In genomic region chr5:135185596-135185995, GRCm38 (mm10) we compare ENCODE assay signal across 9 mouse cellular contexts. TPM values are rescaled to one million over a fixed set of nuclear protein-coding genes. Genes with fewer than 3 reads are reported as not detected.
DNase-seq lines count a peak whose midpoint lies in the region; ATAC-seq and TF ChIP-seq lines count a peak whose summit lies in the region.
"Had no signal": no experiment of that assay in that cellular context is flagged by ENCODE, and none has a peak within 500 bp of the region (broad histone marks: within the 10 kb centered on the region; RNA-seq: fewer than 3 reads in every experiment).

No protein-coding gene starts in this region.

- H3K36me3 ChIP-seq in embryonic facial prominence, embryonic 13.5 days, result peaks cover 36% of the 10 kb centered on the region

- H3K9ac ChIP-seq in embryonic facial prominence, embryonic 13.5 days, result no peak overlapping the region

- no peak overlapping the region for H3K27ac ChIP-seq in cerebellum, adult 2 months (ENCODE audit: insufficient read depth, low read length)
- H3K27ac ChIP-seq in embryonic facial prominence, embryonic 13.5 days, result peak overlapping the region; percentile 97; the same call in 1 of the 2 replicates

- 0 out of 2 replicates have a peak, but pooled peaks cover 5% of the 10 kb centered on the region for H3K9me3 ChIP-seq in embryonic facial prominence, embryonic 13.5 days

- peak; percentile 35; the same call in 1 of the 2 replicates for TF ChIP-seq CTCF in cerebellum, adult 2 months (IDR thresholded peaks at IDR 0.05; ENCODE audit: borderline replicate concordance, insufficient read depth, low read depth, low read length)
- TF ChIP-seq CTCF in lung, adult 2 months (IDR thresholded peaks at IDR 0.05; ENCODE audit: insufficient read depth, low read length), result 0 out of 2 replicates have a peak, but pooled peaks have one; percentile 21

- TF ChIP-seq POLR2A in cerebellum, adult 2 months (IDR thresholded peaks at IDR 0.05; ENCODE audit: borderline replicate concordance, insufficient read depth, low read length), result no peak
- no peak for TF ChIP-seq POLR2A in lung, adult 2 months (IDR thresholded peaks at IDR 0.05; ENCODE audit: borderline replicate concordance, extremely low read depth, low read depth, low read length)

- no peak for DNase-seq in cerebellum, adult 2 months
- DNase-seq in cerebellum, postnatal 4 days (ENCODE audit: low spot score in 2 of 2), result no peak
- DNase-seq in lung, adult 2 months, result no peak
- DNase-seq in lung, adult 18-20 months, result no peak
- DNase-seq in retina, embryonic 14.5 days (ENCODE audit: low spot score), result peak; percentile 66
- DNase-seq in urinary bladder, postnatal 25 days (ENCODE audit: low spot score), result no peak
- DNase-seq in urinary bladder, adult 18-20 months (ENCODE audit: low spot score in 2 of 2), result no peak

- H3K4me1 ChIP-seq in cerebellum, adult 2 months (ENCODE audit: control insufficient read depth, insufficient read depth, low read length), result peaks cover 27% of the 10 kb centered on the region
- H3K4me1 ChIP-seq in lung, adult 2 months (ENCODE audit: control insufficient read depth, insufficient read depth, low read length), result peaks cover 13% of the 10 kb centered on the region
- peaks cover 19% of the 10 kb centered on the region for H3K4me1 ChIP-seq in embryonic facial prominence, embryonic 13.5 days

- no peak overlapping the region for H3K4me3 ChIP-seq in cerebellum, adult 2 months (replicated peaks; ENCODE audit: insufficient read depth, low read depth, low read length)
- no peak overlapping the region for H3K4me3 ChIP-seq in lung, adult 2 months (replicated peaks; ENCODE audit: extremely low read depth, low read depth, low read length)
- H3K4me3 ChIP-seq in embryonic facial prominence, embryonic 13.5 days, result no peak overlapping the region

- 42% methylated on average over 3 of the region's 3 CpGs for WGBS in cerebellum, adult 2 months
- WGBS in lung, adult 2 months, result 38% methylated on average over 3 of the region's 3 CpGs
- WGBS in embryonic facial prominence, embryonic 13.5 days, result 41% methylated on average over 3 of the region's 3 CpGs

- H3K27me3 ChIP-seq in cerebellum, adult 2 months (ENCODE audit: control insufficient read depth, insufficient read depth, low read length), result no peaks in the 10 kb centered on the region
- H3K27me3 ChIP-seq in embryonic facial prominence, embryonic 13.5 days, result no peaks in the 10 kb centered on the region
- H3K27me3 ChIP-seq: Patski had no signal

- H3K4me2 ChIP-seq in embryonic facial prominence, embryonic 13.5 days, result 0 out of 2 replicates have a peak overlapping the region, but pooled peaks have one; percentile 62

- ATAC-seq in embryonic facial prominence, embryonic 13.5 days (ENCODE audit: insufficient number of reproducible peaks, insufficient read depth, low FRiP score, low TSS enrichment, low read depth), result no peak
- ATAC-seq: Patski had no signal

RNA-seq across cellular contexts. Expression of gene Baz1b, which starts 1.5 kb away (rescaled TPM):
- polyA plus RNA-seq in cerebellum, adult 2 months (2012; rRNA removed), result 75.3 and 77.4 TPM in 2 replicates
- 22.2 and 23.4 TPM in 2 replicates for polyA plus RNA-seq in lung, adult 2 months (2012; rRNA removed)
- polyA plus RNA-seq in embryonic facial prominence, embryonic 13.5 days (2015; fragmentation: Nextera tagmentation; extraction: Ambion mirVana), result 54.7 and 55.7 TPM in 2 replicates

RNA-seq across cellular contexts. Expression of gene Bcl7b, which starts 17.5 kb away (rescaled TPM):
- polyA plus RNA-seq in cerebellum, adult 2 months (2012; rRNA removed), result 64.4 TPM in 2 replicates
- polyA plus RNA-seq in lung, adult 2 months (2012; rRNA removed), result 37.3 and 42.9 TPM in 2 replicates
- polyA plus RNA-seq in embryonic facial prominence, embryonic 13.5 days (2015; fragmentation: Nextera tagmentation; extraction: Ambion mirVana), result 48.3 and 52.1 TPM in 2 replicates

RNA-seq across cellular contexts. Expression of gene Tbl2, which starts 36.1 kb away (rescaled TPM):
- polyA plus RNA-seq in cerebellum, adult 2 months (2012; rRNA removed), result 17.6 and 18.5 TPM in 2 replicates
- 8.1 and 8.3 TPM in 2 replicates for polyA plus RNA-seq in lung, adult 2 months (2012; rRNA removed)
- 25.6 and 25.7 TPM in 2 replicates for polyA plus RNA-seq in embryonic facial prominence, embryonic 13.5 days (2015; fragmentation: Nextera tagmentation; extraction: Ambion mirVana)
